In the genomic region with DNA sequence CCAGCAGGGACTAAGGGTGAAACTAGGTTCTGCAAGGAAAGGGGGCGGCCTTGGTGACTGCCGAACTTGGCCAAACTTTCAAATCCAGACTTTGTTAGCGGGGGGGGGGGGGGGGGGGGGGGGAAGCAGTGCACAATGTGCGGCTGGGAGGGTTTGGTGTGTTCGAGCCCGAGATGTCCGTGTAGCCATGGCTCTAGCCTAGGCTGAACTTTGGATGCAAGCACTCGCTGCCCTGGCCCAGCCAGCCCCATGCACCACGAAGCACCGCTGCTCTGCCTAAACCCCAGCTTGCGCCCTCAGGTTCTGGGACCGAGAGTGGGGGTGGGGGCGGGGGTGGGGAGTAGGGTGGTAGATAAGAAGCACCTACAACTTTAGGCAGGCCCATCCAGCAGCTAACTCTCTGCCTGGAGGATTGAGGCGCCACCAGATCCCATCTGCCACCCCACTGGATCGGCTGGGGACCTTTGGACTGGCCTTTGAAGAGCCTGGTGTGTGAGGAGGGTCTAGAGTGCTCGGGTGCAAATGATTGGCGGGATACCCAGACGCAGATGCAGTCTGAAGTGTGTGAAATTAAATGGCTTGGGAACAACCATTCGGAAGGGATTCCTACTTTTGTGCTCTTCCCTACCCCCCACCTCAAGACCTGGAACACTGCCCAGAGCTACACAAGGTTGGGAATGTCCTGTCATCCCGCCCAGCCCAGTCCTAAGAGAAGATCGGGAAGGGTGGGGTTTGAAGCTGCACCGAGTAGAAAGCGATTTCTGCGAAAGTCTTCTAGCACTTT, we compare ENCODE assay signal across 7 mouse cellular contexts. TPM values are rescaled to one million over a fixed set of nuclear protein-coding genes. Genes with fewer than 3 reads are reported as not detected.
A peak's percentile ranks its signal among the peaks of the same experiment; 100 is the strongest.
DNase-seq lines count a peak whose midpoint lies in the region; ATAC-seq and TF ChIP-seq lines count a peak whose summit lies in the region.

No protein-coding gene starts in this region.

- H3K27ac ChIP-seq in bone marrow macrophage, adult 2 months (ENCODE audit: insufficient read depth, low read depth, low read length): peak overlapping the region; percentile 26
- peak overlapping the region; percentile 86 for H3K27ac ChIP-seq in intestine, embryonic 15.5 days
- peak overlapping the region; percentile 80 for H3K27ac ChIP-seq in liver, embryonic 15.5 days (replicated peaks)
- peak overlapping the region; percentile 21 for H3K27ac ChIP-seq in small intestine, adult 2 months (ENCODE audit: insufficient read depth, low read depth, low read length)

- H3K4me3 ChIP-seq in bone marrow macrophage, adult 2 months (ENCODE audit: insufficient read depth, low read length): peak overlapping the region; percentile 83
- peak overlapping the region; percentile 67 for H3K4me3 ChIP-seq in intestine, embryonic 15.5 days (replicated peaks)
- H3K4me3 ChIP-seq in liver, embryonic 15.5 days (replicated peaks): peak overlapping the region; percentile 60
- H3K4me3 ChIP-seq in small intestine, adult 2 months (ENCODE audit: low read depth, low read length): peak overlapping the region; percentile 88

- H3K27me3 ChIP-seq in intestine, embryonic 15.5 days (replicated peaks): no peaks in the 10 kb centered on the region
- peaks cover 25% of the 10 kb centered on the region for H3K27me3 ChIP-seq in liver, embryonic 15.5 days
- H3K27me3 ChIP-seq in small intestine, adult 2 months (ENCODE audit: control insufficient read depth, insufficient read depth, low read length): no peaks in the 10 kb centered on the region

- H3K4me2 ChIP-seq in intestine, embryonic 15.5 days (replicated peaks): peak overlapping the region; percentile 85
- peak overlapping the region; percentile 62 for H3K4me2 ChIP-seq in liver, embryonic 15.5 days

- H3K9me3 ChIP-seq in intestine, embryonic 15.5 days: no peaks in the 10 kb centered on the region
- H3K9me3 ChIP-seq in liver, embryonic 15.5 days (replicated peaks): no peaks in the 10 kb centered on the region

- no peaks in the 10 kb centered on the region for H3K36me3 ChIP-seq in intestine, embryonic 15.5 days
- no peaks in the 10 kb centered on the region for H3K36me3 ChIP-seq in liver, embryonic 15.5 days (replicated peaks)
- no peaks in the 10 kb centered on the region for H3K36me3 ChIP-seq in small intestine, adult 2 months (ENCODE audit: control insufficient read depth, insufficient read depth, low read length)

- TF ChIP-seq POLR2A in bone marrow macrophage, adult 2 months (IDR thresholded peaks at IDR 0.05; ENCODE audit: borderline replicate concordance, low read depth, low read length): no peak
- TF ChIP-seq POLR2A in small intestine, adult 2 months (IDR thresholded peaks at IDR 0.05; ENCODE audit: low read depth, low read length): no peak

- DNase-seq in R1 (ENCODE audit: low read depth, low spot score): peak; percentile 67
- DNase-seq in gastrocnemius, postnatal 36 days: peak; percentile 36 to 67
- no peak for DNase-seq in layer of hippocampus, adult 18-20 months (ENCODE audit: low spot score in 2 of 2)

- peak overlapping the region; percentile 77 for H3K9ac ChIP-seq in intestine, embryonic 15.5 days
- peak overlapping the region; percentile 47; the same call in 1 of the 2 replicates for H3K9ac ChIP-seq in liver, embryonic 15.5 days

- intact Hi-C loops in gastrocnemius, postnatal 36 days (cut with DNase I): no loop called here

- peak; percentile 74 for ATAC-seq in intestine, embryonic 15.5 days
- ATAC-seq in liver, embryonic 15.5 days (ENCODE audit: insufficient read depth): peak; percentile 58

- WGBS in intestine, embryonic 15.5 days: 5% methylated on average over 22 of the region's 24 CpGs
- WGBS in liver, embryonic 15.5 days (ENCODE audit: insufficient replicate concordance): 3% methylated on average over 21 of the region's 24 CpGs
- WGBS in small intestine, adult 2 months: 3% methylated on average over 24 of the region's 24 CpGs

- peaks cover 44% of the 10 kb centered on the region for H3K4me1 ChIP-seq in bone marrow macrophage, adult 2 months (ENCODE audit: control insufficient read depth, insufficient read depth, low read length)
- H3K4me1 ChIP-seq in intestine, embryonic 15.5 days (replicated peaks): peaks cover 44% of the 10 kb centered on the region
- peaks cover 45% of the 10 kb centered on the region for H3K4me1 ChIP-seq in liver, embryonic 15.5 days (replicated peaks)
- H3K4me1 ChIP-seq in small intestine, adult 2 months (ENCODE audit: control insufficient read depth, insufficient read depth, insufficient read length, low read length): peaks cover 12% of the 10 kb centered on the region

- no peak for TF ChIP-seq CTCF in bone marrow macrophage, adult 2 months (IDR thresholded peaks at IDR 0.05; ENCODE audit: low read depth, low read length)
- no peak for TF ChIP-seq CTCF in small intestine, adult 2 months (IDR thresholded peaks at IDR 0.05; ENCODE audit: extremely low read depth, insufficient read length, insufficient replicate concordance, low read depth, low read length)

RNA-seq across cellular contexts. Expression of gene Rin3, which starts 0.8 kb away (rescaled TPM):
- 31.8 and 39.5 TPM in 2 replicates for polyA plus RNA-seq in bone marrow macrophage, adult 2 months (2012; ENCODE audit: insufficient read depth, insufficient read length, missing spikeins)
- total RNA-seq in gastrocnemius, postnatal 36 days (2021): 1 to 10 TPM; 6.7 to 7.9 TPM
- polyA plus RNA-seq in intestine, embryonic 15.5 days (2015; fragmentation: Nextera tagmentation; extraction: Ambion mirVana): 9.4 and 11.8 TPM in 2 replicates
- polyA plus RNA-seq in liver, embryonic 15.5 days (2015; fragmentation: Nextera tagmentation; extraction: Ambion mirVana): 7.1 and 8.1 TPM in 2 replicates
- polyA plus RNA-seq in small intestine, adult 2 months (2012; rRNA removed): 5.9 and 10.7 TPM in 2 replicates
- 1 to 10 TPM; 3.0 to 3.3 TPM for total RNA-seq in layer of hippocampus, adult 18-20 months (2021)

Comparison
In these comparisons a context has a peak if more than half of its experiments do, and no peak if none do; other contexts are left out.
1. DNase-seq: peak in R1 (single experiment) and gastrocnemius, postnatal 36 days (2 of 2); none in layer of hippocampus, adult 18-20 months (0 of 2).
2. H3K27ac ChIP-seq: peak in every context shown above with its lines; median percentile 86 in intestine, embryonic 15.5 days; 80 in liver, embryonic 15.5 days; 26 in bone marrow macrophage, adult 2 months; 21 in small intestine, adult 2 months.
3. Peak in every context shown above with its lines, with median percentiles within 50 percentile points of each other: H3K4me3 ChIP-seq.